Mouse (Mus musculus) forebrain, embryonic 14.5 days (tissue): ENCODE measurements around the gene 4930572O03Rik. TPM values are rescaled to one million over a fixed set of nuclear protein-coding genes. Genes with fewer than 3 reads are reported as not detected.
"Not testable (repeated sequence)": the region's sequence is repeated elsewhere in the genome, so short reads cannot be mapped to it uniquely, and the experiment has no call there.

Experiments used
- ATAC-seq: fragments of 200-750 bp; cut with Nextera tagmentation; 2 replicates; pipeline ENCODE4 v1.8.0; 2017; ENCODE audit warnings: mild to moderate bottlenecking, moderate library complexity
- DNase-seq: peaks from one replicate; pipeline ENCODE4 v3.0.0-alpha.2; 2015; ENCODE audit warnings: low spot score
- H3K27ac ChIP-seq: fragments of 300-500 bp; sonication (generic); 2 replicates; pipeline ENCODE4 v1.5.1; 2014; ENCODE audit warnings: low read depth, mild to moderate bottlenecking, control low read depth, low read length, moderate library complexity
- H3K27me3 ChIP-seq: fragments of 300-500 bp; sonication (generic); replicated peaks from 2 replicates; pipeline ENCODE4 v1.6.1; 2014; ENCODE audit warnings: low read length, control low read depth, mixed read lengths; ENCODE audit not compliant: control insufficient read depth, insufficient read depth
- H3K36me3 ChIP-seq: fragments of 300-500 bp; sonication (generic); 2 replicates; pipeline ENCODE4 v1.6.1; 2014; ENCODE audit warnings: low read length, control low read depth; ENCODE audit not compliant: control insufficient read depth, insufficient read depth
- H3K4me1 ChIP-seq: fragments of 300-500 bp; sonication (generic); 2 replicates; pipeline ENCODE4 v1.6.1; 2014; ENCODE audit warnings: antibody characterized with exemption, low read length, control low read depth; ENCODE audit not compliant: control insufficient read depth, insufficient read depth
- H3K4me2 ChIP-seq: fragments of 300-500 bp; sonication (generic); 2 replicates; pipeline ENCODE4 v1.6.1; 2014; ENCODE audit warnings: mild to moderate bottlenecking, control low read depth, low read length
- H3K4me3 ChIP-seq: fragments of 300-500 bp; sonication (generic); 2 replicates; pipeline ENCODE4 v1.5.1; 2014; ENCODE audit warnings: low read depth, low read length, control low read depth
- H3K9ac ChIP-seq: fragments of 300-500 bp; sonication (generic); 2 replicates; pipeline ENCODE4 v1.6.1; 2014; ENCODE audit warnings: mild to moderate bottlenecking, low read length, control low read depth, moderate library complexity
- H3K9me3 ChIP-seq: fragments of 300-500 bp; sonication (generic); replicated peaks from 2 replicates; pipeline ENCODE4 v1.6.1; 2016; ENCODE audit warnings: low read length, control low read depth, mixed read lengths; ENCODE audit not compliant: control insufficient read depth
- WGBS: fragments of 180-500 bp; shearing (Covaris S2); extraction: QIAGEN DNeasy Blood & Tissue Kit; methylation state at CpG from one replicate; pipeline ENCODE4 v1.1.7; 2014; 5-methylcytosine and 5-hydroxymethylcytosine counted together
- polyA plus RNA-seq: library from polyadenylated mRNA; unstranded; fragments of >200 nt; fragmentation: Nextera tagmentation; extraction: Ambion mirVana; gene quantifications from 2 replicates; pipeline ENCODE4 v1.2.1, GENCODE M21; 2014

4930572O03Rik gene
- polyA plus RNA-seq, 1 experiment from 2014 or later: not detected

DNA sequence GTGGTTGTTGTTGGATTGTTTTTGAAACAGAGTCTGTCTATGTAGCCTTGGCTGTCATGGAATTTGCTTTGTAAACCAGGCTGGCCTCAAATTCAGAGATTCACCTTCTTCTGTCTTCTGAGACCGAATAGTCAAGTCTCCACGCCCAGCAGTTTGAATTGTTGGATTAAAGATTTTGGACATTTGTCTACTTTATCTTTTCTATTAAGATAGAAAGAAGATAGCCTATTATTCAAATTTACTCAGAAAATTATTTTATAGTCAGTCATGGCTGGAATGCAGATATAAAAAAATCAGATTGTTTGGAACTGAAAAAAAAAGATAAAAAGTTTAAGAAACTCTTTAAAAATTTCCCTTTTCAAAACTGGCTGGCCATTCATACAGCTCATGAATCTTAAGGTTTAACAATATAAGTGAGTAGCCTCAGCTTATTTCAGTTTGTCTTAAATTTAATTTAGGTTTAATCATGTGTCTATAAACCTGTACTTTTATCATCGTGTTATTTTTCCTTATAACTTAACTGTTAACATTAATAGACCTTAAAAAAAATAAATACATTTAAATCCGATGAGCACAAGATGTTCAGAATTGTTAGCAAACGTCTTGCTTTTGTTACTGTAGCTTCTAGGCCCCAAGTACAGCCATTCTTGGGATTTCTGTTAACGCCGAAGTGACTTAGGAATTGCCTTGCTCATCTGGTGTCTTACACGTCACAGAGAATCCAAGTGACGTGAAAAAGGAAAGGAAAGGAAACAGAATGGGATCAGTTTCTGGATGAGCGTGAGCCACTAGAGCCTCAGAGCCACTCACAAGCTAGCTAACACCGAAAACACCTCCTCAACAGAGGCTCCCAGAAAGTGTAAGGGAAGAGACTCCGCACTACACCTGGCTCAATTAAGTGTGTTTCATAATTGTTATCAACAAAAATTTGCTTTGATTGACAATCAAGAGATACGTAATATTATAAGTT, 23.4 kb upstream of the 4930572O03Rik start:
- H3K9me3 ChIP-seq, H3K36me3 ChIP-seq, H3K27me3 ChIP-seq, DNase-seq, H3K4me1 ChIP-seq, H3K4me3 ChIP-seq, H3K27ac ChIP-seq, H3K4me2 ChIP-seq, H3K9ac ChIP-seq: not testable (repeated sequence)
- WGBS: 74% methylated on average over 13 of the region's 13 CpGs
- ATAC-seq: peak; percentile 67; the same call in 1 of the 2 replicates

DNA sequence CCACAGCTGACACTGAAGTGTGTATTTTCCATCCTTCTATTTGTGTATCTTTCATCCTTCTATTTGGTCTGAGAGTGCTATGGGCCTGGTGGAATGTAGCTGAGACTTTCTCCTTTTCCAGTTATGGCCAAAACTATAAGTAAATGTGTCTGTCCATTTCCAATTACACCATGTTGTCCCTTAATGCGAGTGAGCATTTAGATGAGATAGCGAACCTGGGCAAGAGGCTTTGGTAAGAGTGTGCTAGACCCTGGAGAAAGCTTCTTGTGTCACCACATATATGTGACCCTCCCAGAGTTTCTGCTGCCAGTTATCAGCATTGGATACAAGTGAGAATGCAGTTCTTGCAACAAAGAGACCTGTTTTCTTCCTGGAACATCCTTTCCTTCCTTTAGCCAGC, 22.0 kb upstream of the 4930572O03Rik start:
- H3K4me3 ChIP-seq, DNase-seq, H3K4me1 ChIP-seq, H3K9ac ChIP-seq, H3K27ac ChIP-seq, H3K27me3 ChIP-seq, ATAC-seq, H3K36me3 ChIP-seq, H3K4me2 ChIP-seq: not testable (repeated sequence)
- 72% methylated on average over 2 of the region's 2 CpGs for WGBS
- H3K9me3 ChIP-seq: peaks cover 11% of the 10 kb centered on the region; the same call in 1 of the 2 replicates

DNA sequence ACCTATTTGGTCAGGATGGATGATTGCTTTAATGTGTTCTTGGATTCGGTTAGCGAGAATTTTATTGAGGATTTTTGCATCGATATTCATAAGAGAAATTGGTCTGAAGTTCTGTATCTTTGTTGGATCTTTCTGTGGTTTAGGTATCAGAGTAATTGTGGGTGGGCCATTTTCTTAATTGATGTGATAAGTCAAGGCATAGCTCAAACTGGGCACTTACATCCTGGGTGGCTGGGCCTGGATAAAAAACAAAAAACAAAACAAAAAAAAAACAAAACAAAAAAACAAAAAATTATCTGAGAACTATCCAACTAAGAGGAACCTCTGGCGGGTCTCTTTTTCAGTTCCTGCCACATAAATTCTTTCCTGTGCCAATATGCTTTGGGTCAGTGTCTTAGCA, 20.9 kb upstream of the 4930572O03Rik start:
- not testable (repeated sequence) for DNase-seq, H3K4me2 ChIP-seq, H3K36me3 ChIP-seq, H3K4me3 ChIP-seq, H3K4me1 ChIP-seq, H3K27ac ChIP-seq, H3K9ac ChIP-seq, H3K27me3 ChIP-seq
- 83% methylated on average over 2 of the region's 4 CpGs for WGBS
- peak; percentile 52; the same call in 1 of the 2 replicates for ATAC-seq
- peaks cover 16% of the 10 kb centered on the region for H3K9me3 ChIP-seq

DNA sequence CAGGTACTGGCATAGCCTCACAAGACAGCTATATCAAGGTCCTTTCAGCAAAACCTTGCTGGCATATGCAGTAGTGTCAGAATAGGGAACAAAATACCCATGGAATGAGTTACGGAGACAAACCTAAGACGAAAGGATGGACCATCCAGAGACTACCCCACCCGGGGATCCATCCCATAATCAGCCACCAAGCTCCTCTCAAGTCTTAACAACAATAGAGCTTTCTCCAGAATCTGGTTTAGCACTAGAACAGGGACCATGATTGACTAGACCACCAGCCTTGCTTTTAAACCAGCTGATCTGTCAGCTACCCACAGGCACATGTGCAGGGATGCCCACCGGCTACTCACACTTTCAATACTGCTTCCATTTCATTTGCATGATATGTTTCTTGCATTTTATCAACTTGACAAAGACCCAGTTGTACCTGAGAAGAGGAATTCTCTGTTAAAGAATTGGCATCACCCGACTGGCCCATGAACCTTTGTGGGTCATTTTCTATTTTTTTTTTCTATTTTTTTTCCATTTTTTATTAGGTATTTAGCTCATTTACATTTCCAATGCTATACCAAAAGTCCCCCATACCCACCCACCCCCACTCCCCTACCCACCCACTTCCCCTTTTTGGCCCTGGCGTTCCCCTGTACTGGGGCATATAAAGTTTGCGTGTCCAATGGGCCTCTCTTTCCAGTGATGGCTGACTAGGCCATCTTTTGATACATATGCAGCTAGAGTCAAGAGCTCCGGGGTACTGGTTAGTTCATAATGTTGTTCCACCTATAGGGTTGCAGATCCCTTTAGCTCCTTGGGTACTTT, 17.8 kb upstream of the 4930572O03Rik start:
- not testable (repeated sequence) for DNase-seq, H3K27me3 ChIP-seq, H3K9ac ChIP-seq, H3K36me3 ChIP-seq, H3K4me3 ChIP-seq, H3K4me2 ChIP-seq, H3K4me1 ChIP-seq, H3K27ac ChIP-seq
- H3K9me3 ChIP-seq: peaks cover 18% of the 10 kb centered on the region
- WGBS: 93% methylated on average over 5 of the region's 8 CpGs
- ATAC-seq: peak; percentile 52

DNA sequence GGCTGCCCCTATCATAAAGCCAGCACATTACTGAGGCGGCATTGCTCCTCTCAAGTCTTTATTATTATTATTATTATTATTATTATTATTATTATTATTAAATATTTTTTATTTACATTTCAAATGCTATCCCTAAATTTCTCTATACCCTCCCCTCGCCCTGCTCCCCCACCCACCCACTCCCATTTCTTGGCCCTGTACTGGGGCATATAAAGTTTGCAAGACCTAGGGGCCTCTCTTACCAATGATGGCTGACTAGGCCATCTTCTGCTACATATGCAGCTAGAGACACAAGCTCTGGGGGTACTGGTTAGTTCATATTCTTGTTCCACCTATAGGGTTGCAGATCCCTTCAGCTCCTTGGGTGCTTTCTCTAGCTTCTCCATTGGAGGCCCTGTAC, 17.1 kb upstream of the 4930572O03Rik start:
- not testable (repeated sequence) for H3K36me3 ChIP-seq, H3K4me2 ChIP-seq, H3K4me3 ChIP-seq, ATAC-seq, H3K27me3 ChIP-seq, H3K27ac ChIP-seq, DNase-seq, H3K4me1 ChIP-seq, H3K9ac ChIP-seq
- 68% methylated on average over 2 of the region's 2 CpGs for WGBS
- H3K9me3 ChIP-seq: peaks cover 15% of the 10 kb centered on the region

- not testable (repeated sequence) for H3K4me2 ChIP-seq, H3K9ac ChIP-seq, ATAC-seq, H3K27me3 ChIP-seq, H3K4me3 ChIP-seq, H3K4me1 ChIP-seq, DNase-seq, H3K36me3 ChIP-seq, H3K27ac ChIP-seq
- H3K9me3 ChIP-seq: peaks cover 15% of the 10 kb centered on the region
- 86% methylated on average over 7 of the region's 18 CpGs for WGBS
These were observed 13.9 kb upstream of the 4930572O03Rik start for GRCm38 (mm10) chr5:15670789-15671188.

DNA sequence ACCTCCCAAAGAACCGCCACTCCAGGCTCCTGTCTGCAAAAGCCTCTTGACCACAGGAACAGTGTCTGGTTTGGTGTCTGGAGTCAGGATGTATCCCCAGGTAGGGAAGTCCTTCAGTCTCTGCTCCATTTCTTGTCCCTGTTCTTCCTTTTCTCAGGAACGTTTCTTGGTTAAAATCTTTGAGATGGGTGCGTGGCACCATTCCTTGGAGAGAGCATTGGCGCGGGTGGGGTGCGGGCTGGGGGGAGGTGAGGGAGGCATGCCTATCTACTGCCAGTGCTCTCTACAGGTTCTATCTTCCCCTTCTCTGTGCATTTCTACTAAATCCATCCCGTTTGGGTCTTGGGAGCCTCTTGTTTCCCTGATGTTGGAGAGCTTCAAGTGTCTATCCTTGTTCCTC, 7.0 kb upstream of the 4930572O03Rik start:
- not testable (repeated sequence) for DNase-seq, H3K36me3 ChIP-seq, ATAC-seq, H3K4me1 ChIP-seq, H3K4me2 ChIP-seq, H3K4me3 ChIP-seq, H3K9ac ChIP-seq, H3K9me3 ChIP-seq, H3K27me3 ChIP-seq, H3K27ac ChIP-seq
- 76% methylated on average over 7 of the region's 7 CpGs for WGBS

GRCm38 (mm10) chr5:15652334-15652733, 4.5 kb downstream of the 4930572O03Rik start:
- 72% methylated on average over 2 of the region's 2 CpGs for WGBS
- not testable (repeated sequence) for H3K27ac ChIP-seq, H3K4me3 ChIP-seq, H3K9me3 ChIP-seq, ATAC-seq, H3K9ac ChIP-seq, H3K4me2 ChIP-seq, H3K27me3 ChIP-seq, H3K36me3 ChIP-seq, H3K4me1 ChIP-seq
- peak; percentile 22 for DNase-seq
